Mouse (Mus musculus): Measurements from ENCODE around the gene Rita1. TPM values are rescaled to one million over a fixed set of nuclear protein-coding genes. Genes with fewer than 3 reads are reported as not detected.

The Rita1 gene
- polyA plus RNA-seq, 1 experiment from 2014 or later = 8.9 TPM

DNA sequence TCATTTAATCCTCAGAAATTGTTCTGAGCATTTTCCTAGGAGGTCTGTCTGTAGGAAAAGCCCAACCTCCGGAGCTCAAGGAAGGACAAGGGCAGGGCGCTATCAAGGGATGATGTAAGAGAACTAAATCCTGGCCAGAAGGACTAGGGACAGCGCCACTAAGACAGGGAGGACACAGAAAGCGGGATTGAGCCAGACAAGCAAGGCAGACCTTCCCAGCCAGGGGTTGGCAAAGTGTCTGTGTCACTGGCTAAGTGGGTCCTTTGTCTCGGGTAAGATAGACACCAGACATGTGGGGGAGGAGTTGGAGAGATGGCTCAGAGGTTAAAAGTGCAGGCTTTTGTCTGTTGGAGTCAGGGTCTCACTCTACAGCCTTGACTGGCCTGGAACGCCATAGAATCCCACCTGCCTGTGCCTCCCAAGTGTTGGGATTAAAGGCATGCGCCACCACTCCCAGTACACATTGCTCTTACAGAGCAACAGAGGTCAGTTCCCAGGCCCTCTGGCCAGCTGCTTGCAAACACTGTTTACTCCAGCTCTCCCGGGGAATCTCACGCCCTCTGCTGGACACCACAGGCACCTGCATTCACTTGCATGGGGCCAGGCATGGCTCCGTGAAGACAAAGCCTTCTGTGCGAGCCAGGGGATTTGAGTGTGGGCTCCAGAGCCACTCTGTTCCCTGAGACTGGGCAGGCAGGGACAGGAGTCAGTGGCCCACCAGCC, 11.3 kb downstream of the Rita1 start:
- H3K4me1 ChIP-seq (ENCODE audit: control insufficient read depth, insufficient read depth, low read length) = peaks cover 4% of the 10 kb centered on the region; the same call in 1 of the 2 replicates
- H3K9ac ChIP-seq (ENCODE audit: low read length) = no peak overlapping the region
- H3K27me3 ChIP-seq (ENCODE audit: control insufficient read depth, insufficient read depth, low read length) = no peaks in the 10 kb centered on the region
- H3K4me3 ChIP-seq (ENCODE audit: low read depth, low read length) = no peak overlapping the region
- 65% methylated on average over 11 of the region's 11 CpGs for WGBS
- no peak overlapping the region for H3K27ac ChIP-seq (ENCODE audit: low read depth, low read length)
- DNase-seq (ENCODE audit: low spot score, missing footprints) (no peak), ATAC-seq (ENCODE audit: low FRiP score) (no peak)
- no peaks in the 10 kb centered on the region for H3K36me3 ChIP-seq (ENCODE audit: control insufficient read depth, insufficient read depth, low read length)
- H3K9me3 ChIP-seq (ENCODE audit: control insufficient read depth, low read length) = no peaks in the 10 kb centered on the region
- no peak overlapping the region for H3K4me2 ChIP-seq

GRCm38 (mm10) chr5:120599625-120600024, 12.8 kb downstream of the Rita1 start:
- Histone ChIP-seq H3K27ac (ENCODE audit: low read depth, low read length) (no peak overlapping the region), H3K9ac (ENCODE audit: low read length) (no peak overlapping the region), H3K9me3 (ENCODE audit: control insufficient read depth, low read length) (no peaks in the 10 kb centered on the region), H3K36me3 (ENCODE audit: control insufficient read depth, insufficient read depth, low read length) (no peaks in the 10 kb centered on the region), H3K4me3 (ENCODE audit: low read depth, low read length) (no peak overlapping the region), H3K4me2 (no peak overlapping the region), H3K4me1 (ENCODE audit: control insufficient read depth, insufficient read depth, low read length) (no peaks in the 10 kb centered on the region; the same call in 1 of the 2 replicates), H3K27me3 (ENCODE audit: control insufficient read depth, insufficient read depth, low read length) (no peaks in the 10 kb centered on the region)
- no peak for DNase-seq (ENCODE audit: low spot score, missing footprints)
- 93% methylated on average over 6 of the region's 6 CpGs for WGBS
- ATAC-seq (ENCODE audit: low FRiP score) = no peak

DNA sequence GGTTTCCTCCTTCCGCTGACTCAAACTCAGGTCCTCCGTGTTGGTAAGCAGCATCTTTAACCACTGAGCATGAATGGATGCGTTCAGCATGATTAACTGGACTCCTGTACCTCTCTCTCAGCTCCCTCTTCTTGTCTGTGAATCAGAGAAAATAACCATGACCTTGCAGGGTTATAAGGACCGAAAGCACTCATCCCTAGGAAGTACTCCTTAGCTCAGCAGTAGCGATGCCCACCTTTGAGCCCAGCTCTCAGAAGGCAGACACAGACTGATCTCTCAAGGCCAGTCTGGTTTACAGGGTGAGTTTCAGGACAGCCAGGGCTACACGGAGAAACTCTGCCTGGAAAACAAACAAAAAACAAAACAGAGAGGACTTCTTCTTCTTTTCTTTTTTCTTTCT, 17.9 kb downstream of the Rita1 start:
- DNase-seq (ENCODE audit: low spot score, missing footprints) = no peak
- WGBS = 85% methylated on average over 6 of the region's 6 CpGs
- Histone ChIP-seq H3K36me3 (ENCODE audit: control insufficient read depth, insufficient read depth, low read length) (no peaks in the 10 kb centered on the region), H3K27ac (ENCODE audit: low read depth, low read length) (no peak overlapping the region), H3K4me1 (ENCODE audit: control insufficient read depth, insufficient read depth, low read length) (no peaks in the 10 kb centered on the region; the same call in 1 of the 2 replicates), H3K9ac (ENCODE audit: low read length) (no peak overlapping the region), H3K4me2 (no peak overlapping the region), H3K9me3 (ENCODE audit: control insufficient read depth, low read length) (no peaks in the 10 kb centered on the region), H3K4me3 (ENCODE audit: low read depth, low read length) (no peak overlapping the region), H3K27me3 (ENCODE audit: control insufficient read depth, insufficient read depth, low read length) (no peaks in the 10 kb centered on the region)
- ATAC-seq (ENCODE audit: low FRiP score) = no peak

GRCm38 (mm10) chr5:120592141-120592540, 20.2 kb downstream of the Rita1 start:
- H3K9me3 ChIP-seq (ENCODE audit: control insufficient read depth, low read length) = no peaks in the 10 kb centered on the region
- no peak overlapping the region for H3K27ac ChIP-seq (ENCODE audit: low read depth, low read length)
- no peak for DNase-seq (ENCODE audit: low spot score, missing footprints)
- H3K4me3 ChIP-seq (ENCODE audit: low read depth, low read length) = no peak overlapping the region
- H3K4me2 ChIP-seq = no peak overlapping the region
- no peaks in the 10 kb centered on the region for H3K27me3 ChIP-seq (ENCODE audit: control insufficient read depth, insufficient read depth, low read length)
- no peak for ATAC-seq (ENCODE audit: low FRiP score)
- H3K9ac ChIP-seq (ENCODE audit: low read length) = no peak overlapping the region
- 64% methylated on average over 7 of the region's 7 CpGs for WGBS
- peaks cover 11% of the 10 kb centered on the region for H3K4me1 ChIP-seq (ENCODE audit: control insufficient read depth, insufficient read depth, low read length)
- H3K36me3 ChIP-seq (ENCODE audit: control insufficient read depth, insufficient read depth, low read length) = no peaks in the 10 kb centered on the region

DNA sequence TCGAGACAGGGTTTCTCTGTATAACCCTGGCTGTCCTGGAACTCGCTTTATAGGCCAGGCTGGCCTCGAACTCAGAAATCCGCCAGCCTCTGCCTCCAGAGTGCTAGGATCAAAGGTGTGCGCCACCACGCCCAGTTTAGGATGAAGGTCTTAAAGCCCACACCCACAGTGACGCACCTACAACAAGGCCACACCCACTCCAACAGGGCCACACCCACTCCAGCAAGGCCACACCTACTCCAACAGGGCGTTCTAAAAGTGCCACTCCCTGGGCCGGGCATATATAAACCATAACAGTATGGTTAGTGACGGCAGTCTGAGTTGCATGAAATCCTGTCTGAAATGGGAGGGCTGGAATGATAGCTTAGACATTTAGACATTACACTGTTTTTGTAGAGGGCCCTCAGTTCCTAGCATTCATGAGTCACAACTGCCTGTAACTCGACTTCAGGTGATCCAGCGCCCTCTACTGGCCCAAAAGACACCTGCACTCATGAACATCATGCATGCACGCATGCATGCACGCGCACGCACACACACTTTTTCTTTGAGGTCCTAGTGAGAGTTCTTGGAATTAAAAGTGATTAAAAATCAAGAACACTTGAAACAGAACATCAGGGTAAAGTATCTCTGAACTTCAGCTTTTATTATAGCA, 21.9 kb downstream of the Rita1 start:
- no peaks in the 10 kb centered on the region for H3K27me3 ChIP-seq (ENCODE audit: control insufficient read depth, insufficient read depth, low read length)
- H3K9ac ChIP-seq (ENCODE audit: low read length) = no peak overlapping the region
- H3K4me2 ChIP-seq = no peak overlapping the region
- WGBS = 76% methylated on average over 16 of the region's 16 CpGs
- peaks cover 11% of the 10 kb centered on the region; the same call in 1 of the 2 replicates for H3K4me1 ChIP-seq (ENCODE audit: control insufficient read depth, insufficient read depth, low read length)
- no peak overlapping the region for H3K4me3 ChIP-seq (ENCODE audit: low read depth, low read length)
- no peaks in the 10 kb centered on the region for H3K36me3 ChIP-seq (ENCODE audit: control insufficient read depth, insufficient read depth, low read length)
- ATAC-seq (ENCODE audit: low FRiP score) (no peak), DNase-seq (ENCODE audit: low spot score, missing footprints) (no peak)
- no peaks in the 10 kb centered on the region for H3K9me3 ChIP-seq (ENCODE audit: control insufficient read depth, low read length)
- H3K27ac ChIP-seq (ENCODE audit: low read depth, low read length) = no peak overlapping the region

DNA sequence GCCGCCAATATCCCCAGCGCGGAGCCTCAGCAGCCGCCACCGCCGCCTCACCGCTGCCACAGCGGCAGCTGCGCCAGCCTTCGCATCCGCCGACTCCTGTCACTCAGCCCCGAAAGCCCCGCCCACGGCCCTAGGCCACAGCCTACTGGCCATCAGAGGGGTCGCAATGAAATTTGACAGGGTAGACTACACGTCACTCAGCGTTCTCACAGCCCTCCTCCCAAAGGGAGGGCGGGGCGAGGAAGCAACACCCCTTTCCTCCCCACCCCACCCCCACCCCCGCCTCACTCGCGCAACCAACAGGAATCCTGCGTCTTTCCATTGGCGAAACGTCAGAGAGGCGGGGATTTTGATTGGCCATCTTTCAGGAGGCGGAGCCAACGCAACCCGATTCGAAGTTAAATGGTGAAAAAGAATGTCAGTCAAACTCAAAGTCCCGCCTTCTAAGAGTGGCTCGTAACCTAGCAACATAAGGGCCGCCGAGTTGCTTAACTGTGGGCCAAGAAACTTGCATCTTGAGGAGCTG, 23.8 kb downstream of the Rita1 start, which contains the start of the genes Tpcn1 and Iqcd:
TSS of gene Tpcn1 (minus strand) at position 105 of the 526 bp plus-strand sequence.
TSS of gene Iqcd (plus strand) at position 448 of the 526 bp plus-strand sequence.
- DNase-seq (ENCODE audit: low spot score, missing footprints) = peak; percentile 100
- Histone ChIP-seq H3K4me2 (peak within 1 kb of the TSS; percentile 70), H3K9me3 (ENCODE audit: control insufficient read depth, low read length) (no peaks in the 10 kb centered on the region), H3K27me3 (ENCODE audit: control insufficient read depth, insufficient read depth, low read length) (no peaks in the 10 kb centered on the region), H3K4me1 (ENCODE audit: control insufficient read depth, insufficient read depth, low read length) (peaks cover 13% of the 10 kb centered on the region; the same call in 1 of the 2 replicates), H3K9ac (ENCODE audit: low read length) (peak within 1 kb of the TSS; percentile 79), H3K27ac (ENCODE audit: low read depth, low read length) (peak within 1 kb of the TSS; percentile 15; the same call in 1 of the 2 replicates), H3K4me3 (ENCODE audit: low read depth, low read length) (peak within 1 kb of the TSS; percentile 69), H3K36me3 (ENCODE audit: control insufficient read depth, insufficient read depth, low read length) (no peaks in the 10 kb centered on the region)
- WGBS = under 1% methylated on average over 35 of the region's 35 CpGs
- peak; percentile 99 for ATAC-seq (ENCODE audit: low FRiP score)

DNA sequence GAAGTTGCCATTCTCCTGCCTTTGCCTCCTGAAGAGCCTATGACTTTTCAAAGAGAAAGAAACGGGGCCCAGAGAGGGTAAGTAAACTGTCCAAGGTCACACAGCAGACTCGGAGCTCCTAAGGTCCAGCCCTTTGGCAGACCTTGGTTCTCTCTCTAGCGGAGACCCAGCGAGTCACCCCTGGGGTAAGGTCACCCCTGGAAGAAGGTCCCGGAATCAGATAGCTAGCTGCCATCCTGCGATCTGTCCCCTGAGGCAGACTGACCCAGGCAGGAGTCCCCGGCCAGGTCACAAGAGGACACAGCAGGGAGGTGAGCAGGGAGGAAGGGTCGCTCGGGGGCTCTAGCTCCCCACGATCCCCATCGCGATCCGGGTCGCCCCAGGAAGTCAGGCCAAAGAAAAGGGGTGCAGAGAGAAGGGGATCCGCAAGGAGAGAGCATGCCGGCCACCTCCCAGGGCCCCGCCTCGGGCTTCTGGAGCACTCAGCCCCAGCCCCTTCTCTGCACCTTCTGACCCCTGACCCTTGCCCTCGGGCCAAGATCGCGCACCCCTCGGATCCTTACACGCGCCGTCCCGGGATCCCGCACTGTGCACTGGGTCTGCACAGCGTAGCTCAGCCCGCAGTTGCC, 24.3 kb downstream of the Rita1 start:
- H3K27me3 ChIP-seq (ENCODE audit: control insufficient read depth, insufficient read depth, low read length) = no peaks in the 10 kb centered on the region
- H3K9ac ChIP-seq (ENCODE audit: low read length) = peak overlapping the region; percentile 79
- H3K4me3 ChIP-seq (ENCODE audit: low read depth, low read length) = peak overlapping the region; percentile 69
- peaks cover 13% of the 10 kb centered on the region; the same call in 1 of the 2 replicates for H3K4me1 ChIP-seq (ENCODE audit: control insufficient read depth, insufficient read depth, low read length)
- H3K27ac ChIP-seq (ENCODE audit: low read depth, low read length) = peak overlapping the region; percentile 15; the same call in 1 of the 2 replicates
- H3K36me3 ChIP-seq (ENCODE audit: control insufficient read depth, insufficient read depth, low read length) = no peaks in the 10 kb centered on the region
- H3K9me3 ChIP-seq (ENCODE audit: control insufficient read depth, low read length) = no peaks in the 10 kb centered on the region
- 3% methylated on average over 28 of the region's 29 CpGs for WGBS
- ATAC-seq (ENCODE audit: low FRiP score) = no peak
- peak overlapping the region; percentile 70 for H3K4me2 ChIP-seq
- peak; percentile 87 for DNase-seq (ENCODE audit: low spot score, missing footprints)

DNA sequence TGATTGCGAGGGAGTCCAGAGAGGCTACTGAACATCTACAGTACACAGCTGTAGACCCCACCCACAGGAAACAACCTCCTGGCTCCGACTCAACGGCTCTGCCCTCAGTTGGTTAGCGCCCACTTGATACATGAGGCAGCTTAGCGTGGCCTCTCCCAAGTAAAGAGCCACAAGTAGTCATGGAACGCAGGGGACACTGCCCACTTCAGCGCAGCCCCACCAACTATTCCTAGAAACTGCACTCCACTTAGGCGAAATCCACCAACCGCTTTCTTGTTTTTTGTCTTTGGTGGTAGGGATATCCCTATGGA, 24.8 kb downstream of the Rita1 start:
- Histone ChIP-seq H3K4me3 (ENCODE audit: low read depth, low read length) (peak overlapping the region; percentile 69), H3K4me2 (peak overlapping the region; percentile 70), H3K9me3 (ENCODE audit: control insufficient read depth, low read length) (no peaks in the 10 kb centered on the region), H3K4me1 (ENCODE audit: control insufficient read depth, insufficient read depth, low read length) (peaks cover 13% of the 10 kb centered on the region; the same call in 1 of the 2 replicates), H3K27me3 (ENCODE audit: control insufficient read depth, insufficient read depth, low read length) (no peaks in the 10 kb centered on the region), H3K9ac (ENCODE audit: low read length) (peak overlapping the region; percentile 79; the same call in 1 of the 2 replicates), H3K36me3 (ENCODE audit: control insufficient read depth, insufficient read depth, low read length) (no peaks in the 10 kb centered on the region), H3K27ac (ENCODE audit: low read depth, low read length) (no peak overlapping the region)
- DNase-seq (ENCODE audit: low spot score, missing footprints) = no peak
- WGBS = 38% methylated on average over 9 of the region's 9 CpGs
- no peak for ATAC-seq (ENCODE audit: low FRiP score)
